Mouse (Mus musculus): ENCODE data around the gene Slc25a26.

DNA sequence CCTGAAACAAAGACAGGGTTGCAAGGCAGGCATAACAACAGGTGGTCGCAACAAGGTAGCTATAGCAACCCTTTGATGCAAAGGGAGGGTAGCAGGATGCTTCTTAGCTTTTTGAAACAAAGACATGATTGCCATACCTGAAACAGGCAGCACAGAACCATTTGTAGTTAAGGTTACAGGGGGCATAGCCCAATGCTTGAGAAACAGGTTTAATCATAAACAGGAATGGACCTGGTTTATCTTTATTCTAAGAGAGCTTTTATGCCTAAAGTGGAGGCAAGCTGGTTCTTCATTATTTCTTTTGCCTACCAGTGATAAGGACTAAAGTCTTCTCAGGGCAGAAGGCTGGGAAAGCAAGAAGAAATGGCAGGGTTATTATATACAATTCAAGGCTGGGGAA, 149.5 kb downstream of the Slc25a26 start:
- TF ChIP-seq POLR2A (IDR thresholded peaks at IDR 0.05; ENCODE audit: borderline replicate concordance, extremely low read depth, insufficient read depth, insufficient read length, poor library complexity, severe bottlenecking): no peak
- TF ChIP-seq CTCF (IDR thresholded peaks at IDR 0.05; ENCODE audit: borderline replicate concordance, extremely low read depth, insufficient read depth, insufficient read length): no peak
